Mouse (Mus musculus): Measurements from ENCODE around the gene 1700025F22Rik. TPM values are rescaled to one million over a fixed set of nuclear protein-coding genes. Genes with fewer than 3 reads are reported as not detected.
A peak's percentile ranks its signal among the peaks of the same experiment; 100 is the strongest.
"Not testable (repeated sequence)": the region's sequence is repeated elsewhere in the genome, so short reads cannot be mapped to it uniquely, and the experiment has no call there.

Gene 1700025F22Rik
- polyA plus RNA-seq, 1 experiment from 2014 or later = not detected

DNA sequence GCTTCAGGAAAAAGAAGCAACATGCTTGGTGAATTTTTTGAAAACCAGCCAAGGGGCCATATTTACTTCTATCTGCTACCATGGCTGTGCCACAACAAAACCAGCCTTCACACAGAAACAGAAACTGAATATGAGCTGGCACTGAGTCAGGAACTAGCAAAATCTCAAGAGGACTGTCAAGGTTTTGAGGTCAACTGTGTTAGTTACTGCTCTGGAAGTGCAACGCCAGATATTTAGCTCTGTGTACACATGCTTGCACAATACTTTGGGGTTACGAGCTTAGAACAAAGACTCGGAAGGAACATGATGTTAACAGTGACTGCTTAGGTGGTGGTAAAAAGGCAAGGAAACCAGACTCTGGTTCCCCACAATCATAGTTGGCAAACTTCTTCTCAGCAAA lies 57.4 kb downstream of the 1700025F22Rik start:
- no peak for ATAC-seq (ENCODE audit: insufficient number of reproducible peaks, insufficient read depth, low FRiP score, low TSS enrichment, low read depth)
- H3K9me3 ChIP-seq = no peaks in the 10 kb centered on the region
- no peak overlapping the region for H3K27ac ChIP-seq
- no peak overlapping the region for H3K4me2 ChIP-seq
- H3K4me1 ChIP-seq (replicated peaks) = no peaks in the 10 kb centered on the region
- H3K36me3 ChIP-seq = no peaks in the 10 kb centered on the region
- H3K4me3 ChIP-seq (replicated peaks) = no peak overlapping the region
- H3K9ac ChIP-seq (replicated peaks) = no peak overlapping the region
- WGBS = 81% methylated on average over 3 of the region's 3 CpGs
- no peaks in the 10 kb centered on the region for H3K27me3 ChIP-seq

DNA sequence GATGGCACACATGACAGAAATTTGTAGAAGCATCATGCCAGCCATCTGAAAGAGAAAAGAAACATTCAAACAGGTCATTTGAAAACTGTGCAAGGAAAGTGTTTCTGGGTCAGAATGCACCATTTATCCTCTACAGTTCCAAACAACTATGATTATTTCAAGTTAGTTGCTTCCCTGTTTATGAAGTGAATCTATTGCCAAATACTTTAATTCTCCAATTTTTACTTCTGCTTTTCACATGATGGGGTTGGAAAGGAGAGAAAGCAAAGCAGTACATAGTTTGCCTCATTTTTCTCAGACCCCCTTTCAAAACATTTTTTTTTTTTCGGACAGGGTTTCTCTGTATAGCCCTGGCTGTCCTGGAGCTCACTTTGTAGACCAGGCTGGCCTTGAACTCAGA lies 63.2 kb downstream of the 1700025F22Rik start:
- ATAC-seq (ENCODE audit: insufficient number of reproducible peaks, insufficient read depth, low FRiP score, low TSS enrichment, low read depth) = no peak

DNA sequence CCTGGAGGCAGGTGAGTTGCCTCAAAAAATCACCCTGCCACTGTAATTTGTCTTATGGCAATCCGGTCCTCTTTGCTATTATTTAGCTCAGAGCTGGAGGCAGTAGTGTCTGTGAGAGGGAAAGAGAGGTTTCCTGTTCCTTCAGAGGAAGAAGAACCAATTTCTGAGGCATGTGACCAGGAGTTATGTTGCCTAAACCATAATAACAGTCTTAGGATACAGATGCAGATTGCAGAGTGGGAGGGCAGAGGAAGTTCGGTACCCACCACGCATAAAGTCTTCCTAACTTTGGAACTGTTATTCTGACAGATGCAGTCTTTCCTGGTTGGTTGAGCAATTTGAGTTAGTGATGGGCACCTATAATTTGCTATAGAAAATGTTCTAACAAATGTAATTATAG lies 66.7 kb downstream of the 1700025F22Rik start:
- H3K27me3 ChIP-seq = peaks cover 14% of the 10 kb centered on the region
- no peak overlapping the region for H3K4me3 ChIP-seq (replicated peaks)
- no peaks in the 10 kb centered on the region for H3K36me3 ChIP-seq
- no peaks in the 10 kb centered on the region for H3K9me3 ChIP-seq
- H3K9ac ChIP-seq (replicated peaks) = no peak overlapping the region
- no peaks in the 10 kb centered on the region for H3K4me1 ChIP-seq (replicated peaks)
- WGBS = 87% methylated on average over 3 of the region's 3 CpGs
- no peak for ATAC-seq (ENCODE audit: insufficient number of reproducible peaks, insufficient read depth, low FRiP score, low TSS enrichment, low read depth)
- H3K27ac ChIP-seq = no peak overlapping the region
- H3K4me2 ChIP-seq = no peak overlapping the region

More for the DNA sequence above, 63.2 kb downstream of the 1700025F22Rik start:
- H3K4me2 ChIP-seq = no peak overlapping the region
- no peaks in the 10 kb centered on the region for H3K9me3 ChIP-seq
- H3K4me1 ChIP-seq (replicated peaks) = no peaks in the 10 kb centered on the region
- no peak overlapping the region for H3K27ac ChIP-seq
- H3K27me3 ChIP-seq = no peaks in the 10 kb centered on the region
- WGBS = 75% methylated on average over 1 of the region's 1 CpGs
- no peak overlapping the region for H3K9ac ChIP-seq (replicated peaks)
- H3K36me3 ChIP-seq = no peaks in the 10 kb centered on the region
- H3K4me3 ChIP-seq (replicated peaks) = no peak overlapping the region

DNA sequence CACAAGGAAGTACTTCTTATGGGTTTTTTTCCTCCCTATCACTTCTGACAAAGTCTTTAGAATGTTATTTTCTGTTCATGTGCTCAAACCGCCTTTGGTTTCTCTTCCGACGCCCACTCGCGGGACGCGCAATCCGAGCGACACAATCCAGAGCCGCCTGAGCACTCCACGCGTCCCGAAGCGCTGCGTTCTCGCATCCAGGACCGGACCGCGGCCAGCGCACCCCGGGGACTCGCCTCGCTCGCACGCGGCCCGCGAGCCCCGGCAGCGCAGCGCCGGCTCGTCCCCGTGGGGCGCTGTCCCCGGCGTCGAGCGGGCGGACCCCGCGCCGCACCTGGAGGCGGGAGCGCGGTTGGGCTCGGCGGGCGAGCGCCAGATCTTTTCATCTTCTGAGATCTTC lies 73.0 kb downstream of the 1700025F22Rik start:
- 4% methylated on average over 50 of the region's 50 CpGs for WGBS
- H3K27ac ChIP-seq; H3K9me3 ChIP-seq; ATAC-seq (ENCODE audit: insufficient number of reproducible peaks, insufficient read depth, low FRiP score, low TSS enrichment, low read depth); H3K36me3 ChIP-seq; H3K4me1 ChIP-seq (replicated peaks); H3K9ac ChIP-seq (replicated peaks): not testable (repeated sequence)
- peak overlapping the region; percentile 59 for H3K4me2 ChIP-seq
- H3K4me3 ChIP-seq (replicated peaks) = peak overlapping the region; percentile 40
- H3K27me3 ChIP-seq = peaks cover 31% of the 10 kb centered on the region

Other genes with a start within 250 kb of the 1700025F22Rik start
- not detected in 2 replicates for gene Zp1, start 244.7 kb downstream of the 1700025F22Rik start, polyA plus RNA-seq (2016; fragmentation: Nextera tagmentation; extraction: Ambion mirVana)
- 0.10 TPM in 1 of 2 replicates, not detected in the other for gene Ptgdr2, start 228.2 kb downstream of the 1700025F22Rik start, polyA plus RNA-seq (2016; fragmentation: Nextera tagmentation; extraction: Ambion mirVana)
- 33.2 and 33.9 TPM in 2 replicates for gene Ccdc86, start 216.1 kb downstream of the 1700025F22Rik start, polyA plus RNA-seq (2016; fragmentation: Nextera tagmentation; extraction: Ambion mirVana)
- not detected in 2 replicates for gene Ms4a10, start 190.7 kb downstream of the 1700025F22Rik start, polyA plus RNA-seq (2016; fragmentation: Nextera tagmentation; extraction: Ambion mirVana)
- not detected in 2 replicates for gene Ms4a15, start 172.1 kb downstream of the 1700025F22Rik start, polyA plus RNA-seq (2016; fragmentation: Nextera tagmentation; extraction: Ambion mirVana)
- gene Ms4a18, start 147.3 kb downstream of the 1700025F22Rik start, polyA plus RNA-seq (2016; fragmentation: Nextera tagmentation; extraction: Ambion mirVana) = not detected in 2 replicates
- gene Ms4a8a, start 84.2 kb downstream of the 1700025F22Rik start, polyA plus RNA-seq (2016; fragmentation: Nextera tagmentation; extraction: Ambion mirVana) = not detected in 2 replicates
- not detected in 2 replicates for gene 1700017D01Rik, start 34.4 kb downstream of the 1700025F22Rik start, polyA plus RNA-seq (2016; fragmentation: Nextera tagmentation; extraction: Ambion mirVana)
- gene Ms4a13, start 31.4 kb upstream of the 1700025F22Rik start, polyA plus RNA-seq (2016; fragmentation: Nextera tagmentation; extraction: Ambion mirVana) = not detected in 2 replicates
- gene Ms4a12, start 67.1 kb upstream of the 1700025F22Rik start, polyA plus RNA-seq (2016; fragmentation: Nextera tagmentation; extraction: Ambion mirVana) = not detected in 2 replicates
- gene Ms4a1, start 100.9 kb upstream of the 1700025F22Rik start, polyA plus RNA-seq (2016; fragmentation: Nextera tagmentation; extraction: Ambion mirVana) = not detected in 2 replicates
- not detected in 2 replicates for gene Ms4a5, start 118.6 kb upstream of the 1700025F22Rik start, polyA plus RNA-seq (2016; fragmentation: Nextera tagmentation; extraction: Ambion mirVana)
- not detected in 2 replicates for gene Ms4a14, start 149.1 kb upstream of the 1700025F22Rik start, polyA plus RNA-seq (2016; fragmentation: Nextera tagmentation; extraction: Ambion mirVana)
- 2.2 and 2.4 TPM in 2 replicates for gene Ms4a7, start 170.8 kb upstream of the 1700025F22Rik start, polyA plus RNA-seq (2016; fragmentation: Nextera tagmentation; extraction: Ambion mirVana)
- 1.6 and 2.0 TPM in 2 replicates for gene Ms4a4a, start 210.2 kb upstream of the 1700025F22Rik start, polyA plus RNA-seq (2016; fragmentation: Nextera tagmentation; extraction: Ambion mirVana)
- gene Ms4a4c, start 239.4 kb upstream of the 1700025F22Rik start, polyA plus RNA-seq (2016; fragmentation: Nextera tagmentation; extraction: Ambion mirVana) = 0.22 TPM in 1 of 2 replicates, not detected in the other